Mouse (Mus musculus) monocyte, adult 5-6 weeks (primary cell): ENCODE measurements around the gene Cdk15. TPM values are rescaled to one million over a fixed set of nuclear protein-coding genes. Genes with fewer than 3 reads are reported as not detected.

ENCODE experiments used
- ATAC-seq: fragments of 153-309, 156-312 bp; replicated peaks from 2 replicates; pipeline ENCODE4 v1.8.0; 2017; ENCODE audit warnings: mild to moderate bottlenecking; ENCODE audit not compliant: low TSS enrichment, insufficient number of reproducible peaks, severe bottlenecking, poor library complexity, low FRiP score
- total RNA-seq: library from RNA; stranded (forward); fragments of 200-1000, 200-491, 200-594 nt; gene quantifications from 3 replicates; pipeline ENCODE4 v1.2.3, GENCODE M21; 2017

The Cdk15 gene
- total RNA-seq, 1 experiment from 2014 or later = not detected

- ATAC-seq = no peak
These were observed 60.7 kb downstream of the Cdk15 start for GRCm38 (mm10) chr1:59317397-59317796.

DNA sequence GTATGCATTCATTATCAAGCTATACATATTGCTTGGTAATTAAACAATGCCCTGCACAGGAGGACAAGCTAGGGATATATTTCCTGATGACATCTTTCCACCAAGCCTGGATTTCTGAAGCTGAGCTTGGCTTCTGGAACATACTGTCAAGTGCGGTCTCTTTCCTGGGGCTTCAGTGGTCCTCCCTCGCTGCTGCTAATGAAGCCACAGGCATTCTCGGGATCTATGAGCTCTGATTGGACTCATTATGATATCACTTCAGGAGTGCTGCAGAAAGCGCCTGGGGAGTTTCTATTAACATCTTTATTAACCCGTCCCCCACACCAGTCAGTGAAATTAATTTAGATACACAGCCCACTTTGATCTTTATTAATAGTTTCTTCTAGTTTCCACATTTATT lies 62.2 kb downstream of the Cdk15 start:
- no peak for ATAC-seq

- ATAC-seq = no peak
These were observed 64.6 kb downstream of the Cdk15 start for GRCm38 (mm10) chr1:59321076-59321879.

DNA sequence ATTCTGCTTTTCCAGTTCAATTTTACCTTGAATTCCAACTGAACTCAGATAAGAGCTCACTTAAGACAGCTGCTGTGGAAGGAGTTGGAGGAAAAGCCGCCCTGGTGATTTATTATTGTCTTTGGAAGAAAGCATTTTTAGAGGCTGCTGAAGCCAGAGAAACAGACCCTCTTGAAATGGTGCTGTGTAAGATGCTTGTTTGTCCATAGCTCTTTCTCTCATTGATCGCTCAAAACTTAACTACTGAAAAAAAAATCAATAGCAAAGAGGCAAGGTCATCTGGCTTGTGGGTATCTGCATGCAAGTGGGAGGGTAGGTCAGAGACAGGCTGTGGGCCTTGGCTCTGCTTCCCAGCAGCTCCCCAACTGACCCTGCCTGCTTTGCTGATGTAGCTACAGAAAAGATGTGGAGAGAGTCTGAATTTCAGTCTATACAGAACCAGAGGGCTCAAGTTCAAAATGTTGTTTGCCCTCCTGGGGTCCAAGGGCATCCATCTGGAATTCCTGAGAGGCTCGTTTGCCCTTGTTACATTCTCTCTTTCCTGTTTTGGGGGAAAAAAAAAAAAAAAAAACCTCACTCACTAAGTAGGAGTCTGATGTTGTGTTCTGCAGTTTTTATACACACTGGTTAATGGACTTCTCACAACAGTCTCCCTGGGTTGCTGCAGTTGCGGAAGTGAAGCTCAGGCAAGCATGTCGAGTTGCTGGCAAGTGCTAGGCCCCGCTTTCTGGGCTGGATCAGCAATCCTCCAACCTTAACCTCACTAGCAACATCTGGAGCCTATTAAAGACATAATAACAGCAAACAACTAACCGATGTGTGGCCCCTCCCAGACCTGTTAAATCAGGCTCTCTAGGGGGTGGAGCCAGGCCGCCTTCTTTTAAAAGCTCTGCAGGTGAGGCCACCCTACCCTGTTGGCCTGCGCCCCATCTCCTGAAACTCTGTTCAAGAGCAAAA lies 65.5 kb downstream of the Cdk15 start:
- ATAC-seq = no peak

DNA sequence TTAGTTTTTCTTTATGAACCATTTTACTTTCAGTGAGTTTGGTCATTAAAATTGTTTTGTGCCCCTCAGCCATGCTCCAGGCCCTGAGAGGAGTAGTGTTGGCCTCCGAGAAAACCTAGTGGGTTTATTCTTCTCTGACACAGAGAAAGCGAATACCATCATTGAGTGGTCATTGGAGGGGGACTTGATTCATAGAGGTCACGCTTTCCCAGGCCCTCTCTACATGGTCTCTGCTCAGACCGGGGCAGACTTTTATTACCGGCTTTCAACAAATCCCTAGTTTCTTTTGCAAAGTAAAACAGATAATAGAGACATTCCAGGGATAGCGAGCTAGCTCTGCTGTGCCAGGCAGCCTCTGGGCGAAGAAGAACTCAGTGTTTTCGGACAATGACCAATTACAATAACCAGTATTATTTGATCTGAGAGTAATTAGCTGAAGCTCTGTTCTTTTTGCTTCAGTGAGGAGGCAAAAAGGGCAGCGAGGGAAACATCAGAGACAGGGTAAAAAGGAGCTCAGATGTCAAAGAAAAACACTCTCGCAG lies 70.2 kb downstream of the Cdk15 start:
- ATAC-seq = no peak

DNA sequence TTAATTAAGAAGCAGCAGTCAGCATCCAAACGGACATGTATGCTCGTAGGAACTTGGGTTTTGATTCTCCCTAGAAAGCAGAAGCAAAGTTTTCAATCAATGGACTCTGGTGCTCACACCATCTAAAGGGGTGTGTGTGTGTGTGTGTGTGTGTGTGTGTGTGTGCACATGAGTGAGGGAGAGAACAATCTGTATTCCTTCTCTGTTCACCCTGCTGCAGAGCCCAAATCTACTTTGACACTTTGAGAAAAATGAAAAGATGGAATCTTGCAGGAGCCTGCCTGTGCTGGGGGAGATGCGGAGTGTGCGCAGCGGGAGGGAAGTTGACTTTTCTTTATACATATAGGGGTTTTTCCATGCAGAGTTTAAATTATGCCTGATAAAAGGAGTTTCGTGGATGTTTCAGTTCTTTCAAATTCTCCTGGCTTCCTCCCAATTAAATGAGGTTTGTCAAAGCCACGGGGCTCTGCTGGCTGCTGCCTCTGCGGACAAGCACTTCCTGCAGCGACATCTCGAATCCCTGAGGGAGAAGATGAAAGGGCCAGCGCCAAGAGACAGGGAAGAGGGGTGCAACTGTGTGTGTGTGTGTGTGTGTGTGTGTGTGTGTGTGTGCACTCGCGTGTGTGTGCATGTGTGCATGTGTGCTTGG lies 76.2 kb downstream of the Cdk15 start:
- no peak for ATAC-seq

- ATAC-seq = no peak
These were observed 76.7 kb downstream of the Cdk15 start for GRCm38 (mm10) chr1:59333386-59333759.

DNA sequence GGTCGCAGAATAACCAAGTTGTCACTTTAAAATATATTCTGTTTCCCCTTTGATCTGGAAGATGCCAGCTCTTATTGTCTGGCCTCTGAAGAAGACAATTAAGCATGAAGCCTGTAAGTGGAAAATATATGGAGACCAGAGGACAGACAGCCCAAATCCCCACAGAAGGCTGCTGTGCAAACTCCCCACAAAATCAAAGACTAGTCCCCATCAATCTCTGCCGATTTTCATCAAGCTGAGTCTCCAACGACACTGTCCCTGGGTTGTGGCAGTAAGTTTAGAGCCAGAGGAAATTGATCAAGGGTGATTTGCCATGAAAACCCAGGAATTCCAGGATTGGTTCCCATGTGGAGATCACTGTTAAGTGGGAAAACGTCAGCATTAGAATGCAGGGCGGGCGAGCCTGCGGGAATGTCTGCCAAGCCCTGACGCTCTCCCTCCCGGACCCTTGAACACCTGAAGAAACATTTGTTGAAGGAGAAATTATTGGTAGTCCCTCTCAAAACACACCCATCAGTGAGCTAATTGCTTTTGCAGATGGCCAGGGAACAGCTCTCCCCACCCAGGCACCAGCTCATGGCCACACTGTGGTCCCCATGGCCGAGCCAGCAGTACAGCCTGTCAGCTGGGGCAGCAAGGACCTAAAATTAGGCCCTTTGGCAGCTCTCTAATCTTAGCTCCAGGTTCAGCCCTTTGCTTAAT lies 77.3 kb downstream of the Cdk15 start:
- ATAC-seq = no peak

- ATAC-seq = no peak
These were observed 77.8 kb downstream of the Cdk15 start for GRCm38 (mm10) chr1:59334562-59334890.

DNA sequence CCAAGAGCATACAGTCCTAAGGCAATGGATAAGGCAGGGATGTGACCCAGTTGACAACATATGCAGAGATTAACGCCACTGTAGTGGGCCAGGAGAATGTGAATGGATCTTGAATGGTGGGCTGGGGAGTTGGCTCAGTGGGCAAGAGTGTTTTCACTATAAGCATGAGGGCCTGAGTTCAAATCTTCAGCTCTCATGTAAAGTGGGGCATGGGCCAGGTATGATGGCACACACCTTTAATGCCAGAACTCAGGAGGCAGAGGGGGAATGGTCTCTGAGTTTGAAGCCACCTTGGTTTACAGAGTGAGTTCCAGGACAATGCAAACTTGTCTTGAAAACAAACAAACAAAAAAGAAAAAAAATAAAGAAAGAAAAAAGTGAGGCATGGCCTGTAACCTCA lies 79.5 kb downstream of the Cdk15 start:
- no peak for ATAC-seq

- ATAC-seq = no peak
These were observed 84.3 kb downstream of the Cdk15 start for GRCm38 (mm10) chr1:59340814-59341588.

DNA sequence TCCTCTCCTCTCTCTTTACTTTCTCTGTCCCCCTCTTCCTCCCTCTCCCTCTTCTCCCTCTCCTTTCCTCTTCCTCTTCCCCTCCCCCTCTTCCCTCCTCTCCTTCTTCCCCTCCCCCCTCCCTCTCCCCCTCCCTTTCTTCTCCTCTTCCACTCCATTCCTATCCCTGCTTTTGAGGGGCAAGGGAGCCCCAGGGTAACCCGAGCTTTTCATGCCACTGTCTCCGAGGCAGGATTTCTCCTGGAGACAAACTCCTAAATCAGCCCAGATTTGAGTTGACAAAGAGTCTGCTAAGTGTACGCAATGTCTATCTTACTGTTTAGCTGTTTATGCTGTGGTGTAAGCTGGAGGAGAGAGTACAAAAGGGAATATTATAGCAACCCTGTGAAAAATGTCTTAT lies 85.0 kb downstream of the Cdk15 start:
- ATAC-seq = no peak

DNA sequence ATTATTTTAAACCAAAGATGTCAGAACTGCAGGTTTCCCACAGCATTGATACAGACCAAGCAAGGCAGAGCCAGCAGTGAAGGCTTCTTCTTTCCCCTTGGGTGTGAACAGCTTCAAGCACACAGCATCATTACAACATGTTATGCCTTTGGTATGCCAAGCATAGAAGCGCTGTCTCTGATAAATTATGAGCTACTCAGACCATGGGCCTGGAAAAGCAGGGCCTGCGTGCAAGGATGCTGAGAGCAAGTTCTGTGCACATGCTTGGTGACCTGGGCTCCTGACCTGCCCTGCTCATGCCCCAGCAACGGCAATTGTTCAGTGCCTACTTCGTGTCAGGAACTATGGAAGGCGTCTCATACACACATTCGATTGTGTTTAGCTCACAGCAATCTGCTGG lies 85.4 kb downstream of the Cdk15 start:
- ATAC-seq = no peak

- ATAC-seq = no peak
These were observed 96.0 kb downstream of the Cdk15 start for GRCm38 (mm10) chr1:59352706-59353105.

DNA sequence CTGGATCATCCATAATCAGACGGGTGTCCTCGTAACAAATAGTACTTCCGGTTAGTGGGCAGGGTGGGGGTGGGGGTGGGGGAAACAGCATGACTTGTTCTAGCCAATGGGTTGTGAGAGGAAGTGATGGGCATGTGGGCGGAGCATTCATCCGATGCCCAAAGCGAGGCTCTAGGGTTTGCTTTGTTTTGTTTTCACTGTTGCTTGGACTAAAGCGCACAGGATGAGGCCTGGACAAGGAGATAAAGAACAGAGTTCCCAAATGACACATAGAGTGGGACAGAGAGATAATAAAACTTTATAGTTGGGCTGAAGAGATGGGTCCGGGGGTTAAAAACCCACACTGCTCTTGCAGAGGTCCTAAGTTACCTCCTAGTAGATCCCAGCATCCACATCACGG lies 98.7 kb downstream of the Cdk15 start:
- ATAC-seq = no peak

- ATAC-seq = no peak
These were observed 102.4 kb downstream of the Cdk15 start for GRCm38 (mm10) chr1:59359136-59359535.

DNA sequence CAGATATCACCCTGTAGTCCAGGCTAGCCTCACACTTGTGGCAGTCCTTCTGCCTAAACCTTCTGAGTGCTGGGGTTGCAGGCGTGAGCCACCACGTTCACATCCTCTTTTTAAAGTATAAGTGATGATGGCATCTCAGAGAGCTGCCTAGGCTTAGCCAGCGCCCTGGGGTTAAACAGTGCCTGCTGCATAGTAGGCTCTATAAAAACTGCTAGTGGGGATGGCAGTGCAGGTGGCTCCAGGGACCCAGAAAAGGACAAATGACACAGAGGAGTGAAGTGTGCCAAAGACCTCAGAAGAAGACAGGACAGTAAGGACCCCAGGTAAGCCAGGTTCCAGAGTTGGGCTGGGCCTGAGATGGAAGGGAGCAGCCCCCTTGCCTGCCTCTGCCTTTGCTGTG lies 104.1 kb downstream of the Cdk15 start:
- no peak for ATAC-seq

DNA sequence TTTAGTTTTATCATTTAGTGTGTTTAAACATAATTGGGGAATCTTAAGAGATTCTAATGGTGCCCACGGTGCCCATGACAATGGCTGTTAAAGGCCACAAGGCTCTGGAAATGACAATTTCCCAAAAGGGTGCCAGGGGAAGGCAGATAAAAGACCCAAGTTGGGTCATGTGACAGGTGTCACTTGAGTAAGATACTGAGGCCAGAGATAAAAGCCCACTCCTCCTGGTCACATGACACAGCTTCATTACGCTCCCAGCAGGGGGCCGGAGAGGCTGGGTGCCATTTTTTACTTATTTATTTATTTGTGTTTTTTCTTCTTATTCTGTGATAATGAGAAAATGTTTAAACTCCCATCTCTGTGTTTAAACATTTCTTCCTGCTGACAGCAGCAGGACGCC lies 104.8 kb downstream of the Cdk15 start:
- ATAC-seq = no peak
